Mouse (Mus musculus): ENCODE measurements at regions not wholly inside any gene's neighbourhood (a gene's known extent, or its start where the extent isn't known, plus 50 kb on each side); places are given as distances from the start of the nearest gene placed in this dataset.
"Not testable (repeated sequence)": the region's sequence is repeated elsewhere in the genome, so short reads cannot be mapped to it uniquely, and the experiment has no call there.

DNA sequence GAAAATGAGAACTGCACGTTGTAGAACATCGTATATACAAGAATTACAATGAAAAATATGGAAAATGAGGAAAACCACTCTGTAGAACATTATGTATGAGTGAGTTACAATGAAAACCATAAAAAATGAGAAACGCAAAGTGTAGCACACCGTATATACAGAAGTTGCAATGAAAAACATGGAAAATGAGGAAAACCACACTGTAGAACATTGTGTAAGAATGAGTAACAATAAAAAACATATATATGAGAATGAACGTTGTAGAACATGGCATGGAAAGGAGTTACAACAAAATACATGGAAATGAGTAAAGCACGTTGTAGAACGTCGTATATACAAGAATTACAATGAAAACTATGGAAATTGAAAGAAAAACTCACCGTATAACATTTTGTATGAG lies 378.6 kb downstream of the Gm3376 start:
- DNase-seq (ENCODE audit: low spot score), result peak; percentile 78

GRCm38 (mm10) chrY:4150681-4151080 lies 379.2 kb downstream of the Gm3376 start:
- DNase-seq (ENCODE audit: low spot score), result not testable (repeated sequence)

GRCm38 (mm10) chrY:4152998-4153397 lies 381.5 kb downstream of the Gm3376 start:
- not testable (repeated sequence) for DNase-seq (ENCODE audit: low spot score)

DNA sequence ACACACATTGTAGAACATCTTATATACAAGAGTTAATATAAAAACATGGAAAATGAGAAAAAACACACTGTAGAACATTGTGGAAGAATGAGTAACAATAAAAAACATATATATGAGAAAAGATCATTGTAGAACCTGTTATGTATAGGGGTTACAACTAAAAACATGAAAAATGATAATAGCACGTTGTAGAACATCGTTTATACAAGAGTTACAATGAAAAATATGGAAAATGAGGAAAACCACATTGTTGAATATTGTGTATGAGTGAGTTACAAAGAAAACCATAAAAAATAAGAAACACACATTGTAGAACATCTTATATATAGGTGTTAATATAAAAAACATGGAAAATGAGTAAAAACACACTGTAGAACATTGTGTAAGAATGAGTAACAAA lies 388.9 kb downstream of the Gm3376 start:
- no peak for DNase-seq (ENCODE audit: low spot score)
